Mouse (Mus musculus) cerebellum, adult 8-10 months (tissue): Measurements from ENCODE around the gene Ccdc191.

ENCODE experiments used
- DNase-seq: peaks from one replicate; pipeline ENCODE4 v3.0.0; 2022

The Ccdc191 gene

DNA sequence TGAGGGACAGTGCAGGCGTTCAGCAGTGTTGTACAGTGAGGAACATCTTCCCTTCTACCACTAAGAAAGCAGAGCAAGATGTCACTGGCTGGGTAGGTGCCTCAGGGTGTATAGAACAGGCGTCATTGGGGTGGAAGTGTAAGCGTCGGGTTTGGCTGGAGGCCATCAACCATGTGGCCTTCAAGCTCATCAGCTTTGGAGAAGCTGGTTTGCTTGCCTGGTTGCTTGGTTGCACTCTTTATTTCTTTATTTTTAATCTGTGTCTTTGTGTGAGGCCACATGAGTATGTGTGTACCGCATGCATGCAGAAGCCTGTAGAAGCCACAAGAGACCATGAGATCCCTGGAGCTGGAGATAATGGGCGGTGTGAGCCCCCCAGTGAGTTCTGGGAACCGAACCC, 42.7 kb downstream of the Ccdc191 start:
- no peak for DNase-seq

DNA sequence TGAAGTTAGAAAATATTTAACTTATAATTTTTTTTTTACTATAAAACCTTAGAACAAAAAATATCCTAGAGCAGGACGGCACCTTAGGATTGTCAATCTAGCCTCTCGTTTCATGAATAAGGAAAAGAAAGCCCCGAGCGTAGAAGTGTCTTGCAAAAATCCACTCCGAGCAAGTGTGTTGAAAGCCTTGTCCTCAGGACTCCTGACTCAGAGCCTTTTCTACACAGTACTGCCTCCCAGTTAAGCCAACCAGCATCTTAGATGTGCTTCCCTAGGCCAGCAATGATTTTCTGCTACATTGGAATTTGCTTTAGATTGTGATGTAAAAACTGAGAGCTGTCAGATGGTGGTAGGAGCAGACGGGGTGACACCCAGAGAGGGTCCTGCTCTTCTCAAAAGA, 43.4 kb downstream of the Ccdc191 start:
- DNase-seq: no peak

DNA sequence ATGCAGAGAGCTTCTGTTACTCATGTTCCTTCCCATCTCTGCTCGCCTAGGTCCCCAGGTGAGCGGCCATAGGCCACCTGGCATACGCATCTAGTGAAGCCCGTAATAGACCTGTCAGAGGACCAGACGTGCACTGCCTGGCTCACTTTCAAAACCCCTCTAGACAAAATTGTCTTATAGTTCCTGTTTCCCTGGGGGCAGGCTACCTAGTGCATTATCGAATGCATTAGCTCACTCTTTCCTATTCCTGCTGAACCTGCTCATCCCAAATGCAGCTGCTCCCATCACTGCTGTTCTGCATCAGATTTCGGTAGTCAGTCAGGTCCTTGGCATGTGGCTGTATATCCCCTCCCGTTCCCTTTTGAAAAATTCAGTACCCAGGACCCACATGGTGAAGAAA, 45.3 kb downstream of the Ccdc191 start:
- DNase-seq: no peak

DNA sequence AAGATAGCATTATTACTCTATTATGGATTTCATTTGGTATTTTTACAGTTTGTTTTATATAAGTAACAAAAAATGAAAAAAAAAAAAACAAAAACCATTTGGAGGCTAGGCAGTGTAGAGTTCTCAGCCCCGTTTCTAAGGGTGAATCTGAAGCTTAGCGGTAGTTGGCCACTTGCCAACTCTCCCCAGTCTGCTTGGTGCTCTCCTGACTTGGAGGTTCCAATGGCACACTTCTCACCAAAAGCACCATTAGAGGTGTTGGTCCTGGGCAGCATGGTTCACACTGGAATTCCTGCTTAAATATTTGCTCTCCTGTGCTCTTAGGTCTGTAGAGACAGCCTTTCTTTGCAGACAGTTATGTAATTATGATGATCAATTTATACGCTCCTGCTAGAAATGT, 45.8 kb downstream of the Ccdc191 start:
- peak; percentile 11 for DNase-seq

DNA sequence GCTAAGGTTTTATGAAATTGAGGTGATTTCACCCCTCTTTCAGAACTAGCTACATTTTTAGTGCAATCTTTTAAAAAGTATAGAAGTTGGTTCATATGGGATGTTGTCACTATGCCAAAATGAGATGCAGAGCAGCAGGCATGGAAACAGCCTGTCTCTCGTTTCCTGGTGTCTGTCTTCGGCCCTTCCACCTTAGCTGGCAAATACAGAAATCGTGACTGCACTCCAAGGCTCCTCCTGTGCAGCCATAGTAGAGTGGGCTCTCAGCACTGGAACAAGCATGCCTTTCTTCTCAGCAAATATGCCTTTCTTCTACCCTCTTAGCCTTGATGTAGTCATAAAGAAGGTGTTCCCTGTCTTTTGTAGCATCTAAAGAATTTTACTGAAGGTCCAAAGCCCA, 46.3 kb downstream of the Ccdc191 start:
- no peak for DNase-seq

DNA sequence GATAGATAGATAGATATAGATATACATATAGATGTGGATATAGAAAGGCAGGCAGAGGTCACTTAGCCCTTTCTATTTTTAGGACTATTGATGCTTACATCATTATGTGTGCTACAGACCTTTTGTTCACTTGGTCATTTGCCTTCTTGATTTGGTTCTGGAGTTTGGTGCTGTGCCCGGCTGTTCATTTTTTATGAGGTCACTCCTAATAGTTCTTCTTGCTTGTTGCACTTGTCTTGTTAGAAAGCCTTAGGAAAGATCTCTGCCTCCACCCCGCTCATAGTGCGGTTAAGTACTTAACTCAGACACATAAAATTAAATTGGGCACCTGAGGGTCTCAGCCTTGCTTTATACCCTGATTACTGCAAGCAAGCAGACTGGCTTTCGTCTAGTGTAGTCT, 51.2 kb downstream of the Ccdc191 start:
- DNase-seq: no peak

DNA sequence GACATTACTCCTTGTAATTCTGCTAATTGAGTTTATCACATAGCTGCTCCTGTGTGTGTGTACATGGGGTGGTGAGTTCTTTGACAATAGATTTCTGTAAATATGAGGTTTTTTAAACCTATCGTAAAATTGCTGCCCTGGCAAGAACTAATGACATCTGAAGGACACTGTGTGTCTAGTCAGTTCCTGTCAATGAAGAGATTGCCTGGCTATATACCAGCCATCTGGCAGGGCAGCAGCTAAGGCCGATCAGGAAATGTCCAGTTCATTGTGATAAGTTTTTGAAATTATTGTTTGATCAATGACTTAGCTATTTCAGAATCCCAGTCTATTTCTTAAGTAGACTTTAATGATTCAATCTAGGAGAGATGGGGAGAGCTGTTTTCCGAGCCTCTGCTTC, 55.8 kb downstream of the Ccdc191 start:
- DNase-seq: no peak

DNA sequence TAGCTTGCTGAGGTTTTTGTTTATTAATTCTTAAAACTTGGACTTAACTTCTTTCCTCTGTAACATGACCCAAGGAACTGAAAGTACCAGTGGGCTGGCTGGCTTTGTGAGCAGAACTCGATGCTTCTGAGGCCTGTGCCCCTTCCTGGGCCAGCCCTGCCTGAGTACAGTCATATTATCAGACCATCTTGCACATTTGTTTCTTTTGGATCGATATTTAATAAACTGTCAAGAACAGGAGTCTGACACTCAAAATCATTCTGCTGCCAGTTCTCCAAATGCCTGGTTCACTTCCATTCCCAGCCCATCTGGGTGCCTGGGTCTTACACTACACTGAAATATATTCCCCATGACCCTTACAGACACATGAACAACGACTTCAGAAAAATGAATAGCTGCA, 56.3 kb downstream of the Ccdc191 start:
- DNase-seq: no peak

DNA sequence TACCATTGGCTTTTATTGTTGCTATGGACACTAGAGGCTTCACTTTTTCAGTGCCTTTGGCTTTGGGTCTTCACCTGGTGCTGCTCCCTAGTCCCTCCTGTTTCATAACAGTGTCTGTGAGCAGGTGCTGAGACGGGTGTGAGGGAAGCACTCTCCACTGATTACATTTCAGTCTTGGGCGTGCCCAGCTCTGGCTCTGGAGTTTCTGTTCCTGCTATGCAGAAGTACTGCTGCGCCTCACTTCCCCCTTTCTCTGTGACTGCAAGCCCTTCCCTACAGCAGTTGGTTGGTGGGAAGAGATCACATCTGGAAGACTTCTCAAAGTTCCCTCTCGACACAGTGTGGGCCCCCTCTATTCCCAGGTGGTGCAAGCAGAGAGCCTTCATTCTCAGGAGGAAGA, 62.0 kb downstream of the Ccdc191 start:
- DNase-seq: no peak

DNA sequence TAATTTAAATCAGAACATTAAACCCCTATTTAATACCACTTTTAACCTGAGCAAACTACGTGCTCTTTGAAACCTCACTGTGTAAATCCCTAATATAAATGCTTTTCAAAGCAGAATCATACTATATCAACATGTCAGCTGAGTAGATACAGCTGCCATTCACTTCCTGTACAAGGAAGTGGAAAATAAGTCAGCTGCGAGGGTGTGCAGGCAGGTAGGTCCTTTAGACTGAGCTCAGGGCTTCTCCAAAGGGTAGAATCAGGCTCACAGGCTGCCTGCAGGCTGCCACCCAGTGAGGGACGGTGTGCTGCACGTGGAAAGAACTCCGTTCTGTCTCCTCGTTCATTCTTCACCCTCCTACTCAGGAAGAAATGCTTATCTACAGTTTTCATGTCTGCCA, 65.3 kb downstream of the Ccdc191 start:
- DNase-seq: no peak

DNA sequence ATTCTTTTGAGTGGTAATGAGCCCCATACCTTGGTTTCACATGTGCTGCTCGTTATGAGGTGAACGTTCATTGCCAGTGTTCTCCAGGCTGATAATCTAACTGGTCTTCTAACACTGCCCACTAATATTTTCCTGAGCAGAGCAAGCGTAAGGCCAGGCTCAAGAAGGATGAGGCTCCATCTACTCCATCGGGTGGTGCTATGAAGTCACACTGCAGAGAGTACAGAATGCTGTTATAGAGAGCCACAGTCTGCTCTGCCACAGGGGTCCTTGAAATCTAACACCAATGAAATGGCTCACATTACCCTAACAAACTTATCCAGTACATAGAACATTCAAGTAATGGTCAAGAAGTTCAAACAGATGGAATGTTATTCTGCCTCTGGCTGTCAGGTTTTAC, 68.4 kb downstream of the Ccdc191 start:
- DNase-seq: no peak

DNA sequence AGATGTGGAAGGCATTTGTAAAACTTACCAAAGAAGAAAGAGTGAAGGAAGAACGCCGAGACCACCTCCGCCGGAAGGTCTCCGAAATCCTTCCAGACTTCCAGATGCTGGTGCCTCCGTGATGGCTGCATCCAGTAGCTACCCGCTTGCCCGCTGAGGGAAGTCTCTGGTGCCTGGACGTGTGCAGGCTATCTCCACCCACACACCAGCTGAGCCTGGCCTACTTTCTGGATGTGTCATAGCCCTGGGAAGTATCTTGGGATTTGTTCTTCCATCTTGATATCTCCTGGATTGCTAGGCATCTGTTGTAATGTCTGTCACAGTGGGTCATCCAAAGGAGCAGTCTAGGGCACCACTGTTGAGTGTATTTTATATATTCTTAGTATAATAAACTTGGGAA, 73.7 kb downstream of the Ccdc191 start:
- no peak for DNase-seq

DNA sequence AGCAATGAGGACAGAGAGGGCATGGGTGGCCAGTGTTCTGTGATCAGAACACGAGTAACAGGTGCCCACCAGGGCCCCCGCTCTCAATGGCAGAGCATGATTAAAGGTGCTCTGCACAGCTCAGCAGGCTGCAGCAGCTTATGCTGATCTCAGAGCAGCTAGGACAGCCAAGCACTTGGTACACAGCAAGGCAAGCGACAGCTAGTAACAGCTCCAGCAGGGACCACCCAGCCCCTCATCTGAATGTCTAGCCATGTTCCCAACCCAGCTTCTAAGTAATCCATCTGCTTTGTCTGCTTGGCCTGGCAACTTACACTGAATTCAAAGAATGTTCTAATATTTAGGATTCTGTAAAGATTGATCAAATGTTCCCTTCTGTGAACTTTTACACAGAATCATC, 74.2 kb downstream of the Ccdc191 start:
- no peak for DNase-seq

DNA sequence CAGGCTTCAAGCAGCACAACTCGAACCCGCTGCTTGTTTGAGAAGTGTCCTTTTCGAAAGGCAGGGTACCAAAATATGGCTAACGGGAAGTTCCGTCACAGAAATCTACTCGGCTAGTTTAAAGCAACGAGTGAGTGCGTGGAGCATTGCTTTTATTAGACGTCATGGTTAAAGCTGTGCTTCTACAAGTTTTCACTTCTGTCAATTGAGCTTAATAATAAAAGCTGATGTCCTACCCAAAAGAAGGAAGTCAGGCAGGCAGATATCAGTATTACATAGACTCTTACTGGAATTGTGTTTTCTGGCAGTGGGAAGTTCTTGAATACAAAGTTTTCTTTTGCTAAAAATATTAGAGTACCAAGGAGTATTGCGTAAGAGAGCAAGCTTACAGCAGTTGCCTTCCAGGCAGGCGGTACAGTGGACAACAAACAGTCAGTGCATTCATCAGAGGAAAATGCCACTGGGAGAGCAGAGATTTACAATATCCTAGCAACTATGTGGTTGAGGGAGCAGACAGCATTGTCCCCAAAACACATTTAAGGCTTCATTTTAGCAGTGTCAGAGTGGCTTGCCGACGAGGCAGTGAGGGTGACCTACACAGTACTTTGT, 76.3 kb downstream of the Ccdc191 start:
- no peak for DNase-seq

DNA sequence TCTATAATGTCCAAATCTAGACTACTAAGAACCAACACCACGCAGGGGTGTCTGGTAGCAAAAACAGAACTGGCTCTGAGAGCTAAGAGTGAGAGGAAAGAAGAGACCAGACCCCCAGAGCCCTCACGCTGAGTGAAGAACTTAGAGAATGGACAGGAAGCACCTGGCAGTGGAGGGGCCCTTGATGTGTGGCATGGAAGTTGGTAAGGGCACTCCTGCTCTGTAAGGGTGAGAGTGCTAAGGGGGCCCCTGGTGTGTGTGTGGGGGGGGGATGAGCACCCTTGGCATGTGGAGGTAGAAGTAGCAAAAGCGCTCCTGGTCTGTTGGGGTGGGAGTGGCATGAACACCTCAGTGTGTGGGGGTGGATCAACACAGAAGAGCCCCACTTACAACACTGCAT, 80.8 kb downstream of the Ccdc191 start:
- DNase-seq: no peak

DNA sequence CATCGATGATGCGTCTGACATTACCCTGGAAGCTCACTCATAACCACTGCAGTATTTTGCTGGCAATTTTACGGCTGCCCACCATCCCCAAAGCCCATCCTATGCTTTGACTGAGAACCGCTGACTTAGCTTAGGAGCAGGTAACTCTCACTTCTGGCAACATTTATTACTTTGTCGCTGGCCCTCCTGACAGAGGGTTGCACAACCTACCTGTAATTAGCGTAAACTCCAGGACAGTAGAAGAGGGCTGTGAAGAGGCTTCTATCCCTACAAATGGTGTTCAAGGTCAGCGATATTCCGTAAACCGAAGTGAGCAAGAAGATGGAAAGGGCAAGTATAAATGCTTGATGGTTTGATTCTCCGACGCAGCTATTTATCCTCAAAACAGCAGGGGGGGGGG, 81.6 kb downstream of the Ccdc191 start:
- DNase-seq: no peak

DNA sequence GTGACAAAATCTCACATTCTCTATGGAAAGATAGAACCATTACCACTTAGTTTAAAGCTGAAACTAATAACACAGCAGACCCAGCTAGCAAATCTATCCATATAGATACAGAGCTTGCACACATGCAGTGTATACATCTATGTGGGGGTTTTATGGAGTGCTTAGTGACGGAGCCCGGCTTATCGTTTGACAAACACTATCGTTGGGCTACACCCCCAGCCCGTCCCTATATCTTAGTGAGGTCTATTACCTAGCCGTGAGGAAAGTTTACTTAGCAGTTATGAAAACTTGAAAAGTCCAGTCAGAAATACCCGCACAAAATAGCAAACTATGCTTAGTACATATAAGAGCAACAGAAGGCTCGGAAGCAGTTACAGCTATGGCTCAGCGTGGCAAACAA, 82.1 kb downstream of the Ccdc191 start:
- DNase-seq: no peak

DNA sequence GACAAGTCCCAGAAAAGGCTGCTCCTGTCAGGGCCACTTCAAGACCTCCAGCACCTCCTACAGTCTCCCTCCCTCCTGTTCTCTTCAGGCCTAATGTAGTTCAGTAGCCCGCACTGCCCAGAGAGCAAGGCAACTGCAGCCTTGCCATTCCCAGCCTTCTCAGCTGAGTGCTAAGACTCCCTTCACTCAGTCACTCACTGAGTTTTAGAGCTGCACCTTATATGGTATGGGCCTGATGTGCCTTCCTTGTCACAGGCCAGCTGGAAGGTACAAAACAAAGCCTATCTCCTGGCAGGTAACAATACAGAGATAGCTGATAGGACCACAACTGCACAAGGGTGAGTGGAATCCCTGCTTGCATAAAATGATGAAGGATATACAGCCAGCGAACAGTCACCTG, 82.8 kb downstream of the Ccdc191 start:
- DNase-seq: no peak

DNA sequence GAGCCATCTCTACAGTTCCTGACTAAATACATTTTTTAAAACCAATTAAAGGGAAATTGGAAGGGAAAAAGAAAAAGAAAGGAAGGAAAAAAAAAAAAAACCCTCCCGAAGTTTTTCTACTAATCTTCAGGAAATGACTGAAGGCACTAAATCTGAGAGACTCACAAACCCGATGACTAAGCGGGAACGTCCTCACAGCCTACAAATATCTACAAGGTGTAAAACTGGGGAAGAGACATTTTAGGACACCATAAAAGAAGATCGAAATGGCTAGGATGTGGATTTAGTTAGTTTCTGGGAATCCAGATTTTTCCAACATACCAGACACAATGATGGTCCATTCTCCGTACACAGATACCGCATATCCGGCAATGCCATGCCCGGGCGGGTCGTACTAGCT, 83.5 kb downstream of the Ccdc191 start:
- DNase-seq: no peak

DNA sequence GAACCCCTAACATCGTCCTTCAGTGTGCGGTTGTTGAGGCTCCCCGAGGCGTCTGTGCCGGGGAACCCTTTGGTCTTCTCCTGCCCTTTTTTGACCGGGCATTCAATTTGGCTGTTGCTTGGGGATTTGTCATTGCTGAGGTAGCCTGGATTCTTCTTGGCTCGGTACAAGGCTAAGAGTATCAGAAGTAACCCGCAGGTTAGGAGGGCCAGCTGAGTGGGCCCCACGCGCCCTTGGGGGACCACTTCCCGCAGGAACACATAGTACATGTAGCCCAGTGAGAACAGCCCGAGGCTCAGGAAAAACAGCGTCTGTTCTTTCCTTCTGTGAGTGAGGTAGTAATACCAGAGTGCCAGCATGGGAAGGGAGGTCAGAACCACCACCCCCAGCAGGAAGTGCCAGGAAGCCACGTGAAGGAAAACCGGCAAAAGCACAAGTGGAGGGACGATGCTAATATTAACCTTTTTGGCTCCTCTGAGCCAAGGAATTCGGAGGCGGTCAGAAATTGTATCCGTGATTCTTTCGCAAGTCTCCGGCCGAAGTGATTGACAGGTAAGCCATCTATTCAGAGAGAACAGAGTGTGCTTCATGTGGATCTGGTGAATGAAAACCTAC, 84.1 kb downstream of the Ccdc191 start:
- no peak for DNase-seq

DNA sequence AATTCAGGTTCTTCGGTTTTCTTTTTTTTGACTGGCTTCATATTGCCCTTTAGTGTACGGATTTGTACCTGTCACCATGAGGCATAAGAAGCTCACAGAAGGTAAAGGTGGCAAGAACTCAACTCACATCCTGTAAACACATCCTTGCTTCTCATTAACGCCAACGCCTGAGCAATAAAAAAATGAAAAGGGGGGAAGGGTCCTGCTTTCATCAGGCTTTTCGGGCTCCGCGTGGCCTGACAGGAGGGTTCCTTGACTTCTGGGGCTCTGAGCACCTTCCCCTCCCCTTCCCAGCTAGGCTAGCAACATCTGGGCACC, 89.4 kb downstream of the Ccdc191 start:
- no peak for DNase-seq

DNA sequence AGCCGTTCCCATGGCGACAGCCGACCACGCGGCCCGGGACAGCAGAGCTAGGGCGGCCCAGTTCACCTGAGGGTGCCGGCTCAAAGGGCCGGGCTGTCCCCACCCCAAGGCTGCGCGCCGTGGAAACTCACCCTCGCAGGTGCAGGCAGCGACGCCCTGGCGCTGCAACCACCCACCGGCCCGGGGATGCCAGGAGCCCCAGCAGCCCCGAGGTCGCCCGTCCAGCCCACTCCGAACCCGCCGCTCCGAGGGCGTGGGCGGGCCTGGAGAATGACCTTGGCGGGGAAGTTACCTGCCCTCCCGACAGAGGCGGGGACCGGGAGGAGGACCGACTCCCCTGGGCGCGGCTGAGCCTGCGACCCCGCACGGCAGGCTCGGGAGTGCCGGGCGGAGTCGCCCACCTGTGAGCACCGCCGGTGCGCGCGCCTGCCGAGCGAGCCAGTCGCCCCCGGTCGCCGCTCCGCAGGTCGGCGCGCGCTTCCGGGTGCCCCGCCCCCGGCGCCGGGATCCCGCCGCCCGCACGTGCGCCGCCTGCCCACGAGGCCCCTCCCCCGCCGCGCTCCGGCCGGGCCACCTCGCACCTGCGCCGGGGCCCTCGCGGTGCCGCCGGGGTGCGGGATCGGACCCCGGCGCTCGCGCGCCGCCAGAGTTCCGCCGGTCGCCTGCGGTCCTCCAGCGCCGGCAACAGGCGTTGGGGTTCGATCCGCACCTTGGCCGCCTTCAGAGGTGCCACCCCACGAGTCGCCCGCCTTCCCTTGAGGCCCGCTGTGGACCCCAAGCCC, 89.9 kb downstream of the Ccdc191 start, which contains the start of gene Zdhhc23:
Gene Zdhhc23, minus strand, starts transcription at position 464 of the 782 bp plus-strand sequence.
- DNase-seq: peak; percentile 17

DNA sequence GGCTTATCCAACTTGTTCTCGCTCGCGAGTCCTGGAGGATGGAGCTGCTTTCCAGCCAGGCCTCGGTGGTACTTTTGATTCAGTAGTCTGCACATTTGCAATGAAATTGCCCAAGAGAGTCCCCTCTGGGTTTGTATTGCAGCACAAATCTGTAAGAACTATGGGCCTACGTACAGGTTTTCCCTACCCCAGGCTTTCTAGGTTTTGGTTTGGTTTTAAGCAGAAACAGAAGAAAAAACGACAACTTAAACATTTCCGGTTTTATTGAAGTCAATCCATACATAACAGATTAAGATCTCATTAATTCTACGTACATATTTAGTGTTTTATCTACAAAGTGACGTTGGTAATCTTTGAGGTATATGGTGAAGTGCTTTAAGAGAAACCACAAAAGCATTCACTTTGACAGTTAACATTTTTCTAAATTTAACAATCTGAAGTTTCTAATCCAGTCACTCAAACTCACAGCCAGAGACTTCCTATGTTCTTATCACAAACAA, 90.6 kb downstream of the Ccdc191 start:
- no peak for DNase-seq

DNA sequence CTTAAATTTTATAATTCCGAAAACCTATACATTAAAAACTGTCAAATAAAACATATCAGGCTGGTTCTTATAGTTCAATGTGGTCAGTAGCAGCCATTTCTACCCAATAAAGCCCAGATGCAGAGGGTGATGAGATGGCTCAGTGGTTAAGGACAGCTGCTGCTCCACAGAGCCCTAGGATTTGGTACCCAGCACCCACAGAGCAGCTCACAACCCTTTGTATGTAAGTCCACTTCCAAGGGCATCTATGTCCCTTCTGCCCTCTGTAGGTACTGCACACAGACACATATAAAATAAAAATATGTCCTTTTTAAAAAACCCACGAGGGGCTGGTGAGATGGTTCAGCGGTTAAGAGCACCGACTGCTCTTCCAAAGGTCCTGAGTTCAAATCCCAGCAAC, 96.7 kb downstream of the Ccdc191 start:
- no peak for DNase-seq

DNA sequence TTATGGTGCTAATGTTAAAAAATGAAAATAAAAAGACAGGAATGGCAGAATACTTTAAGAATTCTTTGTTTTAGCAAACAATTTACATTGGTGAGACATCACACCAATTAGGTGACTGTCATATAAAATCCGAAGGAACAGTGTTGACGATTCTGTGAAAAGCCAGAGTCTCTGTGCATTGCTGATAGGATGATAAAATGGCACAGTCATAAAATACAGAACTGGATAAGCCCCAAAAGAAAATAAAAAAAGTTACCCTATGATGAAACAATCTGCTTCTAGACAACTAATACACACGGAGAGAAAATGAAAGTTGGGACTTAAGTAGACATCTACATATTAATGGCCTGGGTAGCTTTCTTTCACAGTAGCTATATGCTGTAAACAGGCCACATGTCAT, 105.0 kb downstream of the Ccdc191 start:
- no peak for DNase-seq
